Comparison of ENCODE assay signal across 8 mouse cellular contexts in the genomic region with DNA sequence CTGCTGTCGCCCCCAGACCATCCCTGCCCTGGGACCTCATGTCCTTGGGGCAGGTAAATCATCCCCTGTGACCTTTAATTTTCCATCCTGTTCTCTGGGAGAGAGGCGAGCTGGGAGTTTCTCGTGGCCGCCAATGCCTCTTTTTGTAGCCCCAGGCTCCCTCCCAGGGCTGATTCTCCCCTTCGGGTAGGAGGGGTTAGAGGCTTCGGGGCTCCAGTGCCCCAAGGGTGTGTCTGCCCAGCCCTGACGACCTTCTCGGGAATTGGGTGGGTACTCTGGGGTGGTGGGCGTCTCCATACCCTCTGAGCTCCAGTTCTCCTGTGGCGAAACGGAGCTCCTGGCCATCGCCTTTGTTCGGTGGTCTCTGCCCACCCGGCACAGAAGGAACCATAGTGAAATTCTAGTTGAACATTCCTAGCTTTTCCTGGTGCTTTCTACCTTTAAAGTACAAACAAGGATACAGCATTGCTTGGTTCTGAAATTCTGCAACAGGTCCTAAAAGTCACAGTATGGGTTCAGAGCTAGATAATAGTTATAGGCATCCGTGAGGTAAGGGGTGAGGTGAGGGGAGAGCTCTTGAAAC. TPM values are rescaled to one million over a fixed set of nuclear protein-coding genes. Genes with fewer than 3 reads are reported as not detected.
DNase-seq lines count a peak whose midpoint lies in the region; ATAC-seq and TF ChIP-seq lines count a peak whose summit lies in the region.

No protein-coding gene starts in this region.

- WGBS in cerebellum, adult 2 months, result 5% methylated on average over 15 of the region's 15 CpGs
- WGBS in limb, embryonic 14.5 days, result 1% methylated on average over 15 of the region's 15 CpGs
- WGBS in neural tube, embryonic 15.5 days, result 2% methylated on average over 15 of the region's 15 CpGs

- DNase-seq in cerebellum, adult 2 months, result no peak
- DNase-seq in cerebellum, adult 11-12 months, result no peak
- DNase-seq in retina, embryonic 14.5 days (ENCODE audit: low spot score), result peak; percentile 62
- no peak for DNase-seq in retina, postnatal 1 day
- no peak for DNase-seq in limb, embryonic 14.5 days (ENCODE audit: low spot score)
- no peak for DNase-seq in layer of hippocampus, adult 9-11 months
- no peak for DNase-seq in left cerebral cortex, adult 11 months (ENCODE audit: low spot score)

- peak overlapping the region; percentile 87 for H3K4me2 ChIP-seq in limb, embryonic 14.5 days (replicated peaks; ENCODE audit: low read depth, low read length, severe bottlenecking)
- H3K4me2 ChIP-seq in neural tube, embryonic 15.5 days, result peak overlapping the region; percentile 85

- no peak for TF ChIP-seq POLR2A in cerebellum, adult 2 months (IDR thresholded peaks at IDR 0.05; ENCODE audit: borderline replicate concordance, insufficient read depth, low read length)
- no peak for TF ChIP-seq POLR2A in limb, embryonic 14.5 days (IDR thresholded peaks at IDR 0.05; ENCODE audit: borderline replicate concordance, extremely low read depth, insufficient read depth, insufficient read length)

- no peaks in the 10 kb centered on the region for H3K27me3 ChIP-seq in cerebellum, adult 2 months (ENCODE audit: control insufficient read depth, insufficient read depth, low read length)
- H3K27me3 ChIP-seq in limb, embryonic 14.5 days (ENCODE audit: control insufficient read depth, insufficient read depth, low read length), result no peaks in the 10 kb centered on the region
- H3K27me3 ChIP-seq in neural tube, embryonic 15.5 days (replicated peaks), result no peaks in the 10 kb centered on the region

- H3K9ac ChIP-seq in limb, embryonic 14.5 days (ENCODE audit: low read depth, low read length, severe bottlenecking), result peak overlapping the region; percentile 83
- H3K9ac ChIP-seq in neural tube, embryonic 15.5 days (replicated peaks), result peak overlapping the region; percentile 83

- no peaks in the 10 kb centered on the region for H3K4me1 ChIP-seq in cerebellum, adult 2 months (ENCODE audit: control insufficient read depth, insufficient read depth, low read length)
- peaks cover 23% of the 10 kb centered on the region for H3K4me1 ChIP-seq in limb, embryonic 14.5 days (ENCODE audit: control insufficient read depth, insufficient read depth, low read length)
- H3K4me1 ChIP-seq in neural tube, embryonic 15.5 days, result peaks cover 34% of the 10 kb centered on the region

- TF ChIP-seq CTCF in cerebellum, adult 2 months (IDR thresholded peaks at IDR 0.05; ENCODE audit: borderline replicate concordance, insufficient read depth, low read depth, low read length), result no peak

- peak overlapping the region; percentile 78 for H3K4me3 ChIP-seq in cerebellum, adult 2 months (replicated peaks; ENCODE audit: insufficient read depth, low read depth, low read length)
- H3K4me3 ChIP-seq in limb, embryonic 14.5 days (replicated peaks; ENCODE audit: low read length), result peak overlapping the region; percentile 82
- peak overlapping the region; percentile 65 for H3K4me3 ChIP-seq in neural tube, embryonic 15.5 days (replicated peaks)

- H3K36me3 ChIP-seq in limb, embryonic 14.5 days (ENCODE audit: control insufficient read depth, insufficient read depth, low read length), result no peaks in the 10 kb centered on the region
- H3K36me3 ChIP-seq in neural tube, embryonic 15.5 days, result no peaks in the 10 kb centered on the region

- H3K9me3 ChIP-seq in limb, embryonic 14.5 days (ENCODE audit: control insufficient read depth, low read length), result no peaks in the 10 kb centered on the region
- H3K9me3 ChIP-seq in neural tube, embryonic 15.5 days (replicated peaks), result no peaks in the 10 kb centered on the region

- no peak overlapping the region for H3K27ac ChIP-seq in cerebellum, adult 2 months (ENCODE audit: insufficient read depth, low read length)
- H3K27ac ChIP-seq in limb, embryonic 14.5 days (replicated peaks; ENCODE audit: low read depth, low read length), result peak overlapping the region; percentile 96
- H3K27ac ChIP-seq in neural tube, embryonic 15.5 days (replicated peaks), result peak overlapping the region; percentile 89

- peak; percentile 20 for ATAC-seq in limb, embryonic 14.5 days (ENCODE audit: low FRiP score, low read depth)
- peak; percentile 28; the same call in 1 of the 2 replicates for ATAC-seq in neural tube, embryonic 15.5 days (ENCODE audit: low FRiP score)

RNA-seq across cellular contexts. Expression of gene Csrp2, which starts 0.9 kb away (rescaled TPM):
- polyA plus RNA-seq in cerebellum, adult 2 months (2012; rRNA removed), result 14.1 and 14.3 TPM in 2 replicates
- 124 and 168 TPM in 2 replicates for polyA plus RNA-seq in limb, embryonic 14.5 days (2012; rRNA removed)
- 155 and 170 TPM in 2 replicates for polyA plus RNA-seq in limb, embryonic 14.5 days (2014; fragmentation: Nextera tagmentation; extraction: Ambion mirVana)
- 146 and 165 TPM in 2 replicates for polyA plus RNA-seq in neural tube, embryonic 15.5 days (2015; fragmentation: Nextera tagmentation; extraction: Ambion mirVana)
